Mouse (Mus musculus) spleen, embryonic (tissue): ENCODE data around the gene Pou3f1.

Experiments used
- CTCF ChIA-PET: fragments of 350-600 bp; sonication (Branson Sonifier 250); formaldehyde crosslinking; loops from one replicate; lab custom pipeline; 2022; lab: Charles Lee

The Pou3f1 gene

GRCm38 (mm10) chr4:124708518-124709477 is 52.2 kb downstream of the Pou3f1 start:
- CTCF ChIA-PET, result interaction anchor here (0.6 to 1.2 kb wide), 4 partner anchors 14 to 87 kb away, joined by 3 to 6 read pairs (median 4); no protein-coding TSS in a partner anchor

- CTCF ChIA-PET, result interaction anchor here (0.6 to 1.2 kb wide), 2 partner anchors 15 to 20 kb away, joined by 3 to 6 read pairs; no protein-coding TSS in a partner anchor
These were observed 53.4 kb downstream of the Pou3f1 start for GRCm38 (mm10) chr4:124709961-124710446.
